Mouse (Mus musculus) left cerebral cortex, postnatal 10 days (tissue): Measurements from ENCODE around the gene Gzmk. TPM values are rescaled to one million over a fixed set of nuclear protein-coding genes. Genes with fewer than 3 reads are reported as not detected.

Source experiments
- DNase-seq, 2 experiments: peaks; one replicate each; pipeline ENCODE4 v3.0.0; 2021 to 2022; ENCODE audit warnings: low spot score in 2 of 2, mixed read lengths in 1 of 2; ENCODE audit errors: extremely low spot score in 1 of 2
- intact Hi-C: fragments of 180-260 bp; cut with DNase I; formaldehyde crosslinking; loops from one replicate; pipeline ENCODE4 v1.15.1; 2025
- total RNA-seq, 2 experiments: library from RNA; stranded (reverse); gene quantifications; 2 replicates each; pipeline ENCODE4 v1.2.3; 2021

The Gzmk gene
- total RNA-seq, 2 experiments from 2014 or later = 0.26 TPM; not detected in 1

DNA sequence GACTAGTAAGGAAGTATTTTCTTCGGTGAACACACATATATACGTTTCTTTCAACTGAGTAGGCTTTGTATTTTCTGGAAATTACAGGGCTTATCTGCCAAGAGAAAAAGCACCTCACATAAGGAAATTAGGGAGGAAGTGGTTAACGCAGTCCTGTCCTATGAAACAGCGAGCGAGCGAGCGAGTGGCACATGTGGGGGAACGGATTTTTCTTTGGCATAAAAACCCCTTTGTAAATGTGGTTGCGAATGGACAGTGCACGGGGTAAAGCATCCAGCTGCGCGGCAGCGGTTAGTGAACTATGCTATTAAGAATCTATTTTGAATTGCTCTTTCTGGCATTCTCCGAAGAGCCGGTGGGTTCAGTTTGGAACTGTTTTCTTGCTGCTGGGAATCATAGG lies 14.4 kb downstream of the Gzmk start:
- no peak for DNase-seq
- intact Hi-C loops = no loop called here

DNA sequence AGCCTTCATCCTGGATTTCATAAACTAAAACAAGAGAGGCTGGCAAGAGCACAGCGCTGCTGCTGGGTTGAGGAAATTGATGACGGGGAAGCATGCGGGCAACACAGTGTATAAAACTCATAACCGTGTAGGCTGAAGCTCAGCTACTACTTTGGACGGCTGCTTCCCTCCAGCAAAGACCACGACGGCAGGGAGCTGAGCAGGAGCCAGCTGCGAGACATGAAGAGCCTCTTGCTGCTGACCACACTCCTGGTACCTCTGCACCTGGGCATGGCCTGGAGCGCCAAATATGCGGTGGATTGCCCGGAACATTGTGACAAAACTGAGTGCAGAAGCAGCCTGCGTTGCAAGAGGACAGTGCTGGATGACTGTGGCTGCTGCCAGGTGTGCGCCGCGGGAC lies 16.1 kb downstream of the Gzmk start, which contains the start of gene Esm1:
TSS of gene Esm1 (plus strand) at position 36 of the 400 bp plus-strand sequence.
- DNase-seq = no peak
- intact Hi-C loops = no loop called here

DNA sequence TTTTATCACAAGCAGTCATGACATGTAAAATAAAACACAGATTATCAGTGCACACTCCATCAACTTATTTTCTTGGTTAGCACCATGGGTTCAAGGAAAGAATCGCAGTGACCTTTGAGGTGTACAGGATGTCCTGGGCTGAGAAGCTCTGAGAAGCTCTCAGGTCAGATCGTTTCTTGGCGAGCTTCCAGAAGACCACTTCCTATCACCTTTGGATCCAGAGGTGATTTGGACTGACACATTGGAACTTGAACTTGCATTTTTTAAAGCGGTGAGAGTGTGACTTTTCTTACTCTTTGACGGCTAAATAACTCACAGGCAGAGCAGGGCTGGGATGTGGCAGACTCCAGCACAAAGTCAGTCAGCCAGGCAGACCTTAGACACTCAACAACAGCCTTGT lies 20.4 kb downstream of the Gzmk start:
- no peak for DNase-seq
- intact Hi-C loops = no loop called here

DNA sequence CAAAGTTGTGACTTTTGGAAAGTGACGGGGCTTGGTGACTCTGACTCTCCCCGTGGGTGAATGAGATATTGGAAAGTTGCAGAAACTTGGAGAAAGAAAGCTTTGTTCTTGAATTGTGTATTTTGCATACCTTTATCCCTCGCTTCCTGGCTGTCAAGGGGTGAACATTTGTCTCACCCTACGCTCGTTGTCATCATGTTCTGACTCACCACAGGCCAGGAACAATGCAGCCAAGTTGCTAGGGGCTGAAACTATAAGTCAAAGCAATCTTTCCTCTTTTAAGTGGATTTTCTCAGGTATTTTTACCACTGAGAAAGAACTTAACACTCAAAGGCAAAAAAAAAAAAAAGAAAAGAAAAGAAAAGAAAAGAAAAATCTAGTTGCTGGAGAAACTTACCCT lies 22.6 kb downstream of the Gzmk start:
- intact Hi-C loops = no loop called here

DNA sequence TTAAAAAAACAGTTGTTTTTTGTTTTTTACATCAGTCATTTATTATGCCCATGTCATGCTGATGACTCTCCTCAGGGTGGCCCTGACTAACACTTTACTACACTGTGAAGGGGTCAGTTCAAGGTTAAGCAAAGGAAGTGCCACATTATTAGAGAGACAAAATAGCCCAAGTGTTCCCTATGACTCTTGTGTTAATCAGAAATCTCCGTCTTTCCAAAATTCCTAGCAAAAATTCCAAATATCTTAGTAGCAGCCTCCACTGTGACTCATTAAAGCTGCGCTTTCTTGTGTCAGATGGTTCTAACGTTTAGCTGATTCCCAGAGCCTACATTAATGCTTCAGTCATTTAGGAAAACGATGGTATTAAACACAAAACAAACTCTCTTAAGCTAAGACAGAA lies 23.5 kb downstream of the Gzmk start:
- no peak for DNase-seq
- intact Hi-C loops = no loop called here

More for the DNA sequence above, 22.6 kb downstream of the Gzmk start:
- no peak for DNase-seq

DNA sequence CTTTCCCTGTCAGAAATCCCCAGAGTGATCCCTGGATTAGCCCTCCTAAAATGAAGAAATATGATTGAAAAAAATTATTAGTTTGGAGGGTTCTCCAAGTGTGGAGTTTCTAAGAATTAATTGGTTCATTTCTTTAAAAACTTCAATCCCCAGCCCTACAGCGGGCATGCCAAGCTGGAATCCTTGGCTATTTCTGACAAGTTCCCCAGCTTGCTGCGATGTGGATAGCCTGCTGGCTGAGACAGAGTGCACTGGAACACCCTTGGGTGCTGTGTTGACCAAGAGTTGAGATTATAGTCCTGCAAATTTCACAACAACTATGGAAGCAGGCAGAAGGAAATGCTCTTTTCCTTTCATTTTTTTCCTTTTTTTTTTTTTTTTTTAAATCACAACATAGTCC lies 24.1 kb downstream of the Gzmk start:
- DNase-seq = no peak
- intact Hi-C loops = no loop called here

DNA sequence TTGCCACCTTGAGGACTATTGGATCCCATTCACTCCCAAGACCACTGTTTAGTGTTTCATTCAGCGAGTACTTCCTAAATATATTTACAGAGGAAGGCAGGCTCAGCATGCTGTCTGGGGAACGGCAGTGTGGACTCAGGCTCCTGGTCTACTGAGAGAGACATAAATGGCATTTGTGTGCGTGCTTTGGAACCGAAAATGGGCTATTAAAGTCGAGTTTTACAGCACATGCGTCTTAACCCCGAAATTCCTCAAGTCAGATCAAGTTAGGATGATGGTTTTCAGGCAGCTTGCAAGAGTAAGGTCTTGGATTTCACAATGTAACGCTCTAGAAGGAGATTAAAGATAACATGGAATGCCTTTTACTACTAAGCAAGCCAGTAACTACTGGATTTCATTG lies 25.0 kb downstream of the Gzmk start:
- intact Hi-C loops = no loop called here
- no peak for DNase-seq

DNA sequence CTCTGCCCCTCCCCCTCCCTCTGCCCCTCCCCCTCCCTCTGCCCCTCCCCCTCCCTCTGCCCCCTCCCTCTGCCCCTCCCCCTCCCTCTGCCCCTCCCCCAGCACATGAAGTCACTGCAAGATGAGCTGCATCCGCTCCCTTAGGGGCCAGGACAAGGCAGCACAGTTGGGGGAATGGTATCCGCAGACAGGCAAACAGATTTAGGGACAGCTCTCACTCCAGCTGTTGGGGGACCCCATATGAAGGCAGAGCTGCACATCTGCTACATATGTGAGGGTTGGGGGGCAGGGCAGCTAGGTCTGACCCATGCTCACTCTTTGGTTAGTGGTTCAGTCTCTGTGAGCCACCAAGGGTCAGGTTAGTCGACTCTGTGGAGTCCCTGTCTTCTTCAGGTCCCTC lies 26.4 kb downstream of the Gzmk start:
- no peak for DNase-seq
- intact Hi-C loops = no loop called here

DNA sequence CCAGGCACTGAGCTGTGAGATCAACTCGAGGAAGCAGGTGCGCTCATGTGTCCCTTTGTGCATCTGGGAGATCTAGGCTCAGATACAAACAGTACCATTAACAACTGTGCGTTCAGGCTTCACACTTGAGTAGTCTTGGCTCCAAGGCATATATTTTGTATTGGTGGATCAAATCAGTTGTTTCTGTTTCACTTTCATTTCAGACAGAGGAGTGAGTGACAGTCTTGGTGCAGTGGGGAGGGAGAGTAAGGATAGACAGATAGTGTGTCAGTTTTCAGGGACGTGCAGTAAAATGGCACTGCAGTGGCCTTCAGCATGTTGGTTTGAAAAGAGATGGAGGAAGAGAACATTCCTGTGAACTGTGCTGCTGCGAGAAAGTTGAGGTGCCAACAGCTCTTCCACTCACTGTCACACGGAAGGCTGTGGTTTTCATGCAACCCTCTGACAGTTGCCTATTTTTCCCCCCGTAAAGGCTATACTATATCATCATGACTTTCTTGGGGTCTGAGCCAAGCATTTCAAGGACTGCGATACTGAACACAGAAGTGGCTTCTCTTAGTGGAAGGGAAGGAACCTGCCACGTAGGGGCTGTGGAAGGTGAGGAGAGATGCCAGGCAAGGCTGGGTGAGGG lies 27.7 kb downstream of the Gzmk start:
- intact Hi-C loops = no loop called here
- DNase-seq = no peak

DNA sequence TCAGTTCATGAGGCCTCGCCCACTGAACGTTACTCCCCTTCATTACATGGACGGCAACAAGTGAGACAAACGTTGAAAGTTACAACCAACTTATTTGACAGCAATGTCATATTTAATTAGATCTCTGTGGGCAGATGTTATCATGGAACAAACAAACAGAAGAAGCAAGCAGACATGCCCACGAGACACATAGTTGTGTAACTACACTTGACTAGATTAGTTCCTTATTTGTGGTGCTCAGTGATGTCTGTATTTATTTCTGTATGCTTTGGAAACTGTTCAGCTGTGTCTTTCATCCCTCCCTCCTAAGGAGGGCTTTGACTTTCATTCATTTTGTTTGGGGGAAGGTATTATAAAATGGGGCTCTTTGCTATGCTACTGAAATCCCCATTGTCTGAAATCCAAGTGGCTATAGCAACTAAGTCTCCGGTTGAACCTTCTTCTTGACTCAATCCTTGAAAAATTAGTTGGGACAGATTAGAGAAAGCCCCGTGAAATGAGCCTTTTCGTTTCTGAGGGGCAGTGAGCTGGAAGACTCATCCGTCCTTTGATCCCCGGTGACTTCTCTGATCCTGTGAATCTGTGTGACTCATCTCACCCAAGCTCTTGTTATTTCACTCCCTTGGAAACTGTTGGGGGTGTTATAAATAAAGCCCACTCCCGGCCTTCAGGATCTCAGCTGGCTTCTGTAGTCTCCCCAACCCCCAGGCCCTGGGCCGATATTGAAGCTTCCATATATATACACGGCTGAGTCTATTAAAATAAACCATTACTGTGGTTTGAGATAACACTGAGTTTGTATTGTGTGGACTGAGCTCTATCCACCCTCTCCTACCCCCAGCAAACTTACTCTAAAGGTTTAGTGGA lies 28.7 kb downstream of the Gzmk start:
- intact Hi-C loops = no loop called here
- DNase-seq = no peak

DNA sequence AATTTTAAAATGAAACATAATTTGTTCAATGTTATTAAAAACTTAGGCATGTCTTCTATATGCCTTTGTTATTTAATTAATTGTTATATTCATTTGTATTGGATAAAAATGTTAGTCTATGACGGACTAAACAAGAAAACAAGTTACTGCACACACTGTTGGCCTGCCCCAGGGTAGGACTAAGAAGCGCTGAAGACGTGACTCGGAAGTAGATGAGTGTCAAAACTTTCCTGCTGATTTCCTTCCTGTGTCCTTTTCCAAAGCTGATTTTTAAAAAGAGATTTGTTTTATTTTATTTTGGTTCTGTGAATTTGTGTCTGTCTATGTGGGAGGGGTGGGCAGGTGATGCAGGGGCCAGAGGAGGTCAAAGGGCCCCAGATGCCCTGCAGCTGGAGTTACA lies 42.0 kb downstream of the Gzmk start:
- no peak for DNase-seq
- intact Hi-C loops = no loop called here

DNA sequence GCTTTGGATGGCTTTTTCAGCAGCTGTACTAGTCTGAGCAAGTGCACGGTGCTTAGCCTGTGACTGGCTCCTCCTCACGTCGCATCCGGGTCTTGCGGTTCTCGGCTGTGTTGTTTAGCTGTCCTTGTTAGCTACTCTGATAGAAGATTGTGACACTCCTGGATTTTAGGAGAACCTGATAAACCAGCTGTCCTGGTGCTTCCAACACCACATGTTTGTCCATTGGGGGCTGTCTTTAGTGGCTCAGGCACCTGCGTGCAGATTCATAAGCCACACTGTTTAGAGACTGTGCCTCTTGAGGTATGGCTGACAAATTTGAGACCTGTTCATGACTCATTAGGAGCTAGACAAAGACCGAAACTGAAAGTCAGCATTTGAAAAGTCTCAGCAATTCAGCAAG lies 42.4 kb downstream of the Gzmk start:
- intact Hi-C loops = no loop called here
- no peak for DNase-seq

DNA sequence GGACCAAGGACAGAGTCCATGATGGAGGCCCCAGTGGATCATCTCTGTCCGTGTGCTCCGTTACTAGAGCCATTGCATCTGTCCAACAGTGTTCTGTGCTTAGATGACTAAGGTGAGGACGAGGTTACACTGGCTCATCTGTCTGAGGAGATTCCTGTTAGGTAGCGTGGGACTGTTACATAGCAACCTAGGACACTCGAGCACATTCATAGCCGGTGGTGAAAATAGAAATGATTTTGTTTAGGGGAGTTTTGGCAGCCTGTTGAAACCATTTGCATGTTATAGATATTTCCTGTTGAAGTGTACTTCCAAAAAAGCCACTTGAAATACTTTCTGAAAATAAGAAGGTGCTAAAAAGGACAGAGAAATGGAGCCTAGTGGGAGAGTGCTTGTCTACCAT lies 51.5 kb downstream of the Gzmk start:
- intact Hi-C loops = no loop called here
- no peak for DNase-seq

DNA sequence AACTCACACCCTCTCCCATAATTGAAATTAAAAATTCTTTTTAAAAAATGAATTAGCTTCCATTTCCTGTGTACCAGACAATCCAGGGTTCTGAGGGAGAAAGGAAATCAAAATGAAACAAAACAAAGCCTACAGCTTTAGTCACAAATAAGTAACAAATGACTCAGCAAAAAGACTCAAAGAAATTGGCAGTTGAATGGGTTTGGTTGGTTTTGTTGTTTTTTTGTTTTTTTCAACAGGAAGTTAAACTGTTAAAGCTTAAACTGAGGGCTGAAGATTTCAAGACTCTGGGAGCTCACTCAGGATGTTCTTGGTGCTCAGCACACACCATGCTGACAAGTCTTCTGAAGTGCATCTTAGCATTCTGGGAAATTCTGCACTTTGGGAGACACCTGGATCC lies 55.5 kb downstream of the Gzmk start:
- DNase-seq = no peak
- intact Hi-C loops = no loop called here

DNA sequence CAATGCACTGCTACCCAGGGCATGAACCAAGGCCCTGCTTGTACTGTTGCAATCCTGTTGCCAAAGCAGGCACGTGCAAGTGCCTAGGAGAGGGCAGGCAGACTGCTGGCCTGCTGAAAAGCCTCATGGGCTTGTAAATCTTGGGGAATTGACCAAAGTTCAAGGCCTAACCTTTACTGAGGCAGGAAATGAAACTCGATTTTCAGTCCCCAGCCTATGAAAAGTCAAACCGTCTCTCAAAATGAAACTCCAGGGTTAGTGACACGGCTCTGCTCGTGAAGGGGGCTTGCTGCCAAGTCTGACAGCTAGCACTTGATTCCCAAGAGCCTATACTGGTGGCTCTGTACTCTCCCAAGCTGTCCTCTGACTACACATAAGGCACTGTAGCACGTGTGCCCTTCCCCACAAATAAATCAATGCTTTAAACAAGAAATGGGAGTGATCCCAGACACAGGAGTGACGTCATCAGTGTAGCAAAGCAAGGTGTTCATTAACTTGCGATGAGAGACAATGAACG lies 57.6 kb downstream of the Gzmk start:
- DNase-seq = no peak
- intact Hi-C loops = no loop called here

DNA sequence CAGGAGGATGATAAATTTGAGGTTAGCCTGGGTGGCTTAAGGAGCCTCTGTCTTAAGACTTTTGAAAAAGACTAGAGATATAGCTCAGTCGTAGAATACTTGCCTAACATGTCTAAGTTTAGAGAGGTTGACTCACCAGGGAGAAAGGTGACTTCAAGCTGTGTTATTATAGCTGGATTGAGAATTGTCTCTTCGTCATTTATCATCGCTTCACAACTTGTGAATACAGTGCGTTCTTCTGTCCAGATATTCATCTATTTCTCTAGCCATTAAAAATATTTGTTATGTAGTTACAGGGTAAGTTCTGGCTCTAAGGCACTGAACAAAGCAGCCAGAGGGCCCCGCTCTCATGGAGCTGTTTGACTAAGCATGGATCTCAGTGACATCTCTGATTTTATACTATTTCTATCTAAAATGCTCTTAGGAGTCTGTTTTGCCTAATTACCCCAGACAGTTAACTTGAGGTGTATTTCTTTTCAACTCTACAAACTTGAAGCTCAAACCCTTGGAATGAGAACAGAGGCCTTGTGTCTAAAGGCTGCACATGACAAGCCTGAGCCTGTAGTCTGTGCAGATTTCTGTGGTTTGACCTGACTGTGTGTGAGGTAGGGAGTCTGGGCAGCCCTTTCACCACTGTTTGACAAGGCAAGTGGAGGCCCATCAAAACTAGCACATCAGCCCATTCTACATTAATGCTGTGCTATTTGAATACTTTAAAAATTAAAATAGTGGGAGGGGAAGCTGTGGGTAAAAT lies 61.3 kb downstream of the Gzmk start:
- intact Hi-C loops = no loop called here
- no peak for DNase-seq

DNA sequence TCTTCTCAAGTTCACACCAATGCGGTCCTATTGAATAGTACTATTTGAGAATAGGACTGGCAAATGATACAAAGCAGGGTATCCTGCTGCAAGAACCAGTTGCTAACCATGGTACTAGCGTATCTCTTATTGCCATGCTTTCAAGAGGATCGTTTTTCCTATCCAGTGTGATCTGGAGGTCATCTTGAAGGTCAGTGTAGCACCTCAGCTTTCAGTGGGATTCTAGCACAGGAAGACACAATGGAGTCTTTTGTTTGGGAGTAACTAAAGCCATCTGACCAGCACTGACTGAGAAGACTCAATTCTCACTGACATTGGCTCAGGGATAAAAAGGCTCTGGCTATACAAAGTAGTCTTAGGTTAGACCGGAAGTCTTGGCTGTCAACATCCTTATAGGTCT lies 74.2 kb downstream of the Gzmk start:
- intact Hi-C loops = no loop called here
- DNase-seq = no peak

DNA sequence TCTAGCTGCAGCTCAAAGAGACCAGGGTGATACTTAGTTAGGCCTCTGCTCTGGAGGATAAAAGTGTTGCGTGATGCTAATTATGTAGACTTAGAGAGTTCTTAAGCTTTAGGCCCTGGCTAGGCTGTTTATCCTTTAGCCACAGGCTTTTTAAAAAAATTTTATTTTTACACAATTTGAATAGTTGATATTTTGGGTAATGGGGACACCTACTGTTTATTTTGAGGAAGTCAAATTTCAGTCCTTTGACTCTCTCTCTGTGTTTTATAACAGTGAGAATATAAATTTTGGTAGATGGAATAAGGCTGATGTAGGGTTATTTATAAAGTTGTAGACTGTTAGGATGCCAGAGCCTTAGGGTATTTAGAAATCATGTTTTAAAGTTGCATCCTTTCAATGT lies 86.1 kb downstream of the Gzmk start:
- intact Hi-C loops = loop anchor here (5.0 kb wide), 1 partner anchor 92 kb away; the partner anchor contains the start of gene Gpx8
- DNase-seq = no peak

DNA sequence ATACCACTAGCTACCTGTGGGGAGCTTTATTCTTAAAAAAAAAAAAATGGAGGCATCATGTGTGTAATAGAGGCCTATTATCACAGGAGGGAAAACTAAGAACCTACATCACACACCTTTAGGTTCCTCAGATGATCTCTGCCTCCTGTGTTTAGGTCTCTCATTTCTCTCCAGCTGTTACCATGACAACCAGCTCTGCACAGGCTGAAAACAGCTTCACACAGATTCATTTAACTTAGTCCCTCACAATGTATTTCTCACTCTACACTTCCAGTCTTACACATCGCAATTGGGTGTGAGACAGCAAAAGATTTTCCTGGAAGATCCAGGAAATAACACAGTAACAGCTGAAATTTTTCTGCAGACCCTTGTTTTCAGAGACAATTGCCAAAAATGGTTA lies 95.7 kb downstream of the Gzmk start:
- intact Hi-C loops = no loop called here

More for the DNA sequence above, 95.7 kb downstream of the Gzmk start:
- DNase-seq = peak in 1 of 2 experiments; percentile 30
